Mouse (Mus musculus) embryonic facial prominence, embryonic 13.5 days (tissue): ENCODE data around the gene Bhlhe41. TPM values are rescaled to one million over a fixed set of nuclear protein-coding genes. Genes with fewer than 3 reads are reported as not detected.

ENCODE experiments used
- polyA plus RNA-seq: library from polyadenylated mRNA; unstranded; fragments of >200 nt; fragmentation: Nextera tagmentation; extraction: Ambion mirVana; gene quantifications from 2 replicates; pipeline ENCODE4 v1.2.1, GENCODE M21; 2015

The Bhlhe41 gene
- polyA plus RNA-seq, 1 experiment from 2014 or later: 2.0 TPM

Other genes with a start within 250 kb of the Bhlhe41 start
- not detected in 2 replicates for gene Tuba3b, start 249.8 kb downstream of the Bhlhe41 start, polyA plus RNA-seq
- gene Rassf8, start 118.8 kb downstream of the Bhlhe41 start, polyA plus RNA-seq: 10.1 and 12.3 TPM in 2 replicates
- gene Sspn, start 66.1 kb upstream of the Bhlhe41 start, polyA plus RNA-seq: 12.5 and 15.6 TPM in 2 replicates